Mouse (Mus musculus): ENCODE measurements around the gene Cdkn1a.
"Not testable (repeated sequence)": the region's sequence is repeated elsewhere in the genome, so short reads cannot be mapped to it uniquely, and the experiment has no call there.

Gene Cdkn1a

DNA sequence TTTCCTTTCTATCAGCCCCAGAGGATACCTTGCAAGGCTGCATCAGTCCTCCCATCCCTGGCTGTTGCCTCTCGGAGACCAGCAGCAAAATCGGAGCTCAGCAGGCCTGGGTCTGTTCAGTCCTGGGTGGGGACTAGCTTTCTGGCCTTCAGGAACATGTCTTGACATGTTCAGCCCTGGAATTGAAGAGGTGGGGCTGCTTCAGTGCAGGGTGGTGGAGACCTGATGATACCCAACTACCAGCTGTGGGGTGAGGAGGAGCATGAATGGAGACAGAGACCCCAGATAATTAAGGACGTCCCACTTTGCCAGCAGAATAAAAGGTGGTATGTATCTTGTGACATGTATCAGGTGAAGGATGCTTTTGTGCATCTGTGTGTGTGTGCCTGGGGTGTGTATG, at the start of gene Cdkn1a:
Gene Cdkn1a (plus strand): TSS at position 201 of the 400 bp plus-strand sequence.
- DNase-seq (ENCODE audit: low spot score in 2 of 2), result no peak

DNA sequence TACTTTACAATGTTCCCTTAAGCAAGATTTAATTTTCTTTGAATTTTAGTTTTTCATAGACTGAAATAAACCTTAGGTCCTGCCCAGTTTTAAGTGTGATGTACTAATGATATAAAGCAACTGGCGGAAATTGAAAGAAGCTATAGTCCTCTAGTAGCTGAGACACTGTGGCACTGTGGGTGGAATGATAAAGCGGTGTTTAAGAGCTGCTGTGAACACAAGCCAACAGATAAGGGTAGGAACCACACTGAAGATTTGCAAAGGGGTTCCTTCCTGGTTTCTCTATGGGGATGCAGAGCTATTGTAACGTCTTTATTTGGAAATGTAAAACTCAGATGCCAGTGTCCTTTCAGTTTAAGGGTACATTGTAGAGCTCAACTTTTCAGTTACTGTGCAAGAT, 49.1 kb upstream of the Cdkn1a start:
- not testable (repeated sequence) for DNase-seq (ENCODE audit: low spot score in 2 of 2)

DNA sequence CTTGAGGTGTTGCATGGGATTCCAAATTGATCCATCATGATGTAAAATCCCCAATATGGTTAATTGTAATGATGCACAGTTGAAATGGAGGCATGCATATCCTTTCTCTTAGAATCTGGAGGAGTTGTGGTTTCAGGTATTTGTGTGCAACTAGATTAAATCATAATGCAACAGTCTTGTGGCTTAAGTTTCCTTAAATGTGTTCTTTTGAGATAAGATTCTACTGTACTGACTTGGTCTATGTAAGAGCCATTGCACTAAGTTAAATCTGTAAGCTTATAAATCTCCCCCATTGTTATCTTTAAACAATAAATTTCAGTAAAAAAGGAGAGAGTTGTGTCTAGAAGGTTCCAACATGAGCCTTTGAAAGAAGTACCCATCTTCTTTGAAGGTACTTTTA, 48.2 kb upstream of the Cdkn1a start:
- DNase-seq (ENCODE audit: low spot score in 2 of 2), result no peak

DNA sequence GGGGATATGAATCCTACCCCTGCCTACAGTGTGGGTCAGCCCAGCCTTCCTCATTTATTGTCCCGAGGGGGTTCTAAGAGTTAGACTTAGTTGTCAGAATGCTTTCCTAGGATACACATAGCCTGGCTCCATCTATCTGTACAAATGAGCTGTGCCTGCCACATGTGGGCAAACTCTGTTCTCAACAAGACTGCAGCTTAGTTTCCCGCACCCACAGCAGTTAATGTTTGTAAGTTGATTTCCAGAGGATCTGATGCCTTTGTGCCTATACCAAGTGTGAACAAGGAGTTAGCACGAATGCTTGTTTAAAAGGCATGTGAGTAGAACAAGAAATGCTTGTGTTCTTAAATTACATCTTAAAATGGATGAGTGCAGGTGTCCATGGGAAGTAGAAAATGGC, 47.2 kb upstream of the Cdkn1a start:
- DNase-seq (ENCODE audit: low spot score in 2 of 2), result no peak

DNA sequence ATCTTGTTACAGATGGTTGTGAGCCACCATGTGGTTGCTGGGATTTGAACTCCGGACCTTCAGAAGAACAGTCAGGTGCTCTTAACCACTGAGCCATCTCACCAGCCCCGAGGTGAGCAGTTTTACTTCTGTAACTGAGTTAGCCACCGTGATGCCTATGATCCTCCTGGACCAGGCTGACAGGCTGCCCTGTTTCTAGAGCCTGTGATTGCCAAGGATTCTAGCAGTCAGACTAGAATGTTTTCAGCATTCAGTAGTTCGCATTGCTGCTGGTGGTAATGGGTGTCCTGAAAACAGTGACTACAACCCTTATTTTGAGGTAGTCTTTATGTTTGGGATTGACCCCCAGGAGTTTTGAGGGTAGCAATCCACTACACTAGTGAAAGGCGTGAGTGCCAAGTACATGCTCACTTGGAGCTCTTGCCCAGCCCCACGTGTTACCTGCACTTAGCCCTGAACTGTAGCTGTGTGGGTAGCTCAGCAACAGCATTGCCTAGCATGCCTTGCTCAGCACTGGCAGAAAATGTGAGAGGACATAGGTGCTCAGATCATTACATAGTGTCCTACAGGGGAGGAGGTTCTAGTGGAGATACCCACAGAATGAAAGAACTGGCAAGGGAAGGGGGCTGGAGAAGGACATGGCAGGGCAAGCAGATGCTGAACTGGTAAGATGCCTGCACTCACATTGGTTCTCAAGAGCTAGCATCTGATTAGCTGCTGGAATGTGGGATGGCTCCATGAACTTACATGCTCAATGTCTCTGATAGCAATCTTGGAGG, 46.4 kb upstream of the Cdkn1a start:
- DNase-seq (ENCODE audit: low spot score in 2 of 2), result no peak

DNA sequence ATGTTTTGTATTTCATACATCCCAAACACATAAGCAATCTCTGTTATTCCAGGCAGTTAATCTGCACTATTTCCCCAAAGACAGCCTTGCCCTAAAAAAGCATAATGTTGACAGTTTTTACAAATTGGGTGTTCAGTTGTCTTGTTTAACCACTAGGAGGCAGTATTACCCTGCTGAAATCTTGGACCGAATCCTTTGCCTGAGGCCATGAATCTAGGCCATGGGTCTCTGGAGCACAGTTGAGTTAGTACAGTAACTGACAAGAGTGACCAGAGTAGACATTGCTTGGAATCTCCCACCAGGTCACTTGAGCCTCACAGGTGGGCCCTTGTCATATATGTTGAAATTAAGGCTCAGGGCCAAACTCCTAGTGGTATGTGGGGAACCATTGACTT, 45.9 kb upstream of the Cdkn1a start:
- no peak for DNase-seq (ENCODE audit: low spot score in 2 of 2)

DNA sequence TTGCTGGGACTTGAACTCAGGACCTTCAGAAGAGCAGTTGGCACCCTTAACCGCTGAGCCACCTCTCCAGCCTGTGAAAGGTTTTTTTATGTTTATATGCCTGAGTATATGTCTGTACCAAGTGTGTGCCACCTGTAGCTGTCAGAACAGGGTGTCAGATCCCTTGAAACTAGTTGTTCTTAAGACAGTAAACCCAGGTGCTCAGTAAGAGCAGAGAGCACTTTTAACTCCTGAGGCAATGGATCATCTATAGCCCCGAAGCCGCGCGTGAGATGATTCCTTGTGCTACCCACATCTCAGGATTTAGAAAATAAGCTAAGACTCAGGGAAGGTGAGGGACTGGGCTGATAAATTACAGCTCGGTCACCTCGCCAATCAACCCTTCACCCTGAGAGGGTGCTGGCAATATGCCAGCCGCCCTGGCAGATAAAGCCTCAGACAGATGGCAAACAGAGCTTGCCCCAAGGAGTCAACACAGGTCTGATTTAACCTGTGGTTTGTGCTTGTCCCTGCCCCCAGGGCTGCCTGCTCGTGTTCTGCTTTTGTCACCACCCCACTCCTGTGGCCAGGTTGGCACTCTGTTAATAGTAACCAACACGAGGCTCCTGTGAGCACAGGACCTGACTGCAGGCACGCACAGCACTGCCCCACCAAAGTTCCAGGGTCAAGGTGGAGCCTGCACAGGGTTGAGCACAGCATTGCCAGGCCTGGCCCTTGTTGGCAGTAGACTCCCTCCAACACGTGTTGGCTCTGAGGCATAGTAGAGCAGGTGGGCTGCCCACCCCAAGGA, 44.8 kb upstream of the Cdkn1a start:
- DNase-seq (ENCODE audit: low spot score in 2 of 2), result no peak

DNA sequence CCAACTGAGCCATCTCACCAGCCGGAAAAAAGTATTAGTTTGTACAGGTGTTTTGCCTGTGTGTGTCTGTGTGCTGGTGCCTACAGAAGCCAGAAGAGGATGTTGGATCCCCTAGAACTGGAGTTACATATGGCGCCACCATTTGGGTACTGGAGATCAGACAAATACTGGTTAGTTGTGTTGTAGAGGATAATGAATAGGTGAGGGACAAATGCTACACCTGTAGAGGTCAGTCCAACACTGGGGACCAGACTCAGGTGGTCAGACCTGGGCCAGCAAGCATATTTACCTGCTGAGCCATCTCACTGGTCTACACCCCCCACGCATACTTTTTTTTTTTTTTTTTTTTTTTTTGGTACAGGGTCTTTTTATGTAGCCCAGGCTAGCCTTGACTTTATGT, 43.9 kb upstream of the Cdkn1a start:
- no peak for DNase-seq (ENCODE audit: low spot score in 2 of 2)

DNA sequence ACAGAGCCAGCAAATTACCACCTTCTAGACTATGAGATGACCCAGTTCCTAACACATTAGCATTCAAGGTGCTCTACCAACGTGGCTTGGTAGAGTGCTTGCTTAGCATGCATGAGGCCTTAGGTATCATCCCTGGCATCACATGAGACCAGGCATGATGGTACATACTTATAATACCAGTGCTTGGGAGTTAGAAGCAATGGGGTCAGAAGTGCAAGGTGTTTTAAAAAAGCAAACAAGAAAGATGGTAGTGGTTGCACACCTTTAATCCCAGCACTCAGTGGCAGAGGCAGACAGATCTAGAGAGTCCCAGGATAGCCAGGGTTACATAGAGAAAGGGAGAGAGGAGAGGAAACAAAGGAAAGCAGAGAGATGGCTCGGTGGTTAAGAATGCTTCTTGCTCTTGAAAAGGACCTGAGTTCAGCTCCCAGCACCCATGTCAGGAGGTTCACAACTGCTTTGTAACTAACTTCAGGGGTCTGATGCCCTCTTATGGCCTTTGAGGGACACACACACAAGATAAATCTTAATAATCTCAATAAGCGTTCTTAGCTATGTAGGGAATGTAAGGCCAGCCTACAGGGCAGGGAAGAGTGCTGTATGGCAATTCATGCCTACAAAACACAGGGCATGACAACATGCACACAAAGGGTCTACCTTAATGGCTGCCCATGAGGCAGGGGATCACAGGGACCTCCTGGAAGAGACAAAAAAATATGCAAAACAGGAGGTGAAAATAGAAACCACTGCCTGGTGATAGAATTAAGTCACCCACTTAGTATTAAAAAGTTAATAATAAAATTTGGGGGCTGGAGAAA, 42.9 kb upstream of the Cdkn1a start:
- no peak for DNase-seq (ENCODE audit: low spot score in 2 of 2)

DNA sequence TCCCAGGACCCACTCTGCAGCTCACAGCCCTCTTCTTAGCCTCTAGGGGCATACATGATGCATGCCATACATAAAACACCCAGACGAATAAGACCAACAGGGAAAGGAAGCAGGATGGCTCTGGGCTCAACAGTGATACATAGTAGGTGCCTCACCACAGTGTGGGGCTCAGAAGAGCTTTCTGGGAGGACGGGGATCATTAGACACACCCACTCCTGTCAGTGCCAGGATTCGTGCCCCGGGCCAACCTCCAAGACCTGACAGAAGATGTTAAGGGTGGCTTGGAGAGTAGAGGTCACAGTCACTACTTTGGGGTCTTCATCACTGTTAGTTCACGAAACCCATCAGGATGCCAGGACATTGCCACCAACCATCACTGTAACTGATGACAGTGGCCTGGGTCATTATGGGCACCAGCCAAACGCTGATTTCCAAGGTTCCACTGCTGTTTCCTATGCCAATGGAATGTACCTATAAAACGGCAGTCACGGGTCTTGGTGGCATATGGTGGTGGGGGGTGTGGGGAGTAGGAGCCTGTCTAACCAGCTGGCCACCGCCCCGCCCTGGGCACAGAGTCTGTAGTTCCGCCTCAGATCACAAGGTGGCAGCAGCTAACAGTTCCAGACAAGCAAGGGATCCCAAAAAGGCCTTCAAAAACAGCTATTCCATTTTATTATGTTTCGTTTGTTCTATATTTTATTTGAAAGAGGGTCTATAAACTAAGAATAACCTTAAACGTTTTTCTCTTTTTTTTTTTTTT, 41.8 kb upstream of the Cdkn1a start:
- peak; percentile 91 to 92 for DNase-seq (ENCODE audit: low spot score in 2 of 2)

DNA sequence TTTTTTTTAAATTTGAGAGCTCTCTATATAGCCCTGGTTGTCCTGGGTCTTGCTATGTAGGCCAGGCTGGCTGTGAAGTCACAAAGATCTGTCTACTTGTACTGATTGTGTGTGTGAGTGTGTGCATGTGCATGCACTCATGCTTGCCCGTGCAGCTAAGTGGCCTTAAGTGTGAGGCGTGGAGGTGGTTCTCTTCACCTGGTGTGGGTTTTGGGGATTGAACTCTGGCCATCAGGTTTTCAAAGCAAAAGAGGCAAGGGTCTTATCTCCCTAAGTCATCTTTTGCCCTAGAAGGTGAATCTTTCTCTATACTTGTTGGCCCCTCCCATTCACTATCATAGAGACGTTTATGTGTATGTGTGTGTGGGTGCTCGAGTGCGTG, 41.3 kb upstream of the Cdkn1a start:
- DNase-seq (ENCODE audit: low spot score in 2 of 2), result no peak

DNA sequence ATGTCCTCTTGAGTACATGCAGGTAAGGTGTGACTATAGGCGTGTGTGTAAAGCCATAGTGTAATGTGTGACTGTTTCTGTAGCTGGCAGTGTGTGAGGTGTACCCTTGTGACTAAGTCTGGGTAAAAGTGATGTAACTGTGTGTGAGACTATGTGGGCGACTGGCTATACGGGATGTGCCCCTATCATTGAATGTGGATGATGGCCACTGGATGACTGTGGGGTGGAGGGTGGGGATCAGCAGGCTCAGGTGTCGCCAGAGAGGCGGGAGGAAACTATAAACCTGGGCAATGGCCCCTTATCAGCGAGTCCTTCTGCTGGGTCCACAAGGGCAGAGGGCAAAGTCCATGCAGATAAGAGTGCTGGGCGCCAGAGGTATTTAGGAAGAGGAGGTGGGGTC, 40.9 kb upstream of the Cdkn1a start:
- DNase-seq (ENCODE audit: low spot score in 2 of 2), result no peak

DNA sequence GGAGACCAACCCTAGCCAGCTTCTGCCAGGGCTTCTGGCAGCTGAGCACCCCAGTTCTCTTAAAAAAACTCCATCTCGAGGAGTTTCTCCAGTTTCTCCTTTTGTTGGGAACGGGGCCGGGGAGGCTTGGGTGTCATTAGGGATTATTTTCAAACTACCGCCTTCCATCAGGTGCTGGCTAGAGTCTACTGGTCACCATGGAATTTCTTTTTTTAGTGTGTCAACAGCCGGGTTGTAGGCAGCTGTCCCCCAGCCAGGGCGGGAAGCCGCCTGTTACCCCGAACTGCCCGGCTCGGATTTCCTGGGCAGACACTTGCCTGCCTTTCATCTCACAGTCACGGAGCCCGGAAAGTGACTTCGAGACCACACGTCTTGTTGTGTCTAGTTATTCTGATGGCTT, 40.0 kb upstream of the Cdkn1a start:
- no peak for DNase-seq (ENCODE audit: low spot score in 2 of 2)

DNA sequence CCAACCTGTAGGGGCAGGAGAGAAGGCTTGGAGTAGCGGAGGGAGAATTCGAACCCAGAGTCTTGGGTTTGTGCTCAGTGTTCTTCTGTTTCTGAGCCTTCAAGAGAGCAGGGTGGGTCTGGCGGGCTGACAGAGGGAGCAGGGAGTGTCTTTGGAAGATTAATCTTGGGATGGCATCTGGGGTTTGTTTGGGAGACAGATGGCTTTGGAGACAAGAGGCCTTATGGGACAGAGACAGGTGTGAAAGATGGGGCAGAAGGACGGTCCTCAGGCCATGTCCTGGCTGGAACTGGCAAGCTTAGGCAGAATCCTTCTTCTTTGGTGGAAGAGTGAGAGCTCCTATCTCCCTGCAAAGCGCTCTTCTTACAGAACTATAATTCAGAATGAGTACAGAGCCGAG, 37.7 kb upstream of the Cdkn1a start:
- no peak for DNase-seq (ENCODE audit: low spot score in 2 of 2)

DNA sequence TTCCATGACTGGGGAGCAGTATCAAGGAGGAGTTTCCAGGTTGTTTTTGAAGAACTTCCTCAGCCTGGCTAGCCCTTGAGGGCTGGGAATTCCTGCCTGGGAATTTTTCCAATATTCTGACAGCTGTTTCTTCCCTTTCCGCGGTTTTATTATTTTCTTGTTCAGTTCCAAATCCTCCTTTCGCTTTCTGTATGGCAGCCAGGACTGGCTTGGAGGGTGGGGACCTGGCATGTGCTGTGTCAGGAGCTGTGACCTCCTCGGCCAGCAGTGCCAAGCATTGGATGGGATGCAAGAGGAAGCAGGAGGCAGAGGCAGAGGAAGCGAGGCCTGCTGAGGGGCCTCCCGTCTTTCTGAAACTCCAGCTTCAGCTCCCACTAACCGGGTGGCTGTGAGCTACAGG, 36.9 kb upstream of the Cdkn1a start:
- DNase-seq (ENCODE audit: low spot score in 2 of 2), result no peak

DNA sequence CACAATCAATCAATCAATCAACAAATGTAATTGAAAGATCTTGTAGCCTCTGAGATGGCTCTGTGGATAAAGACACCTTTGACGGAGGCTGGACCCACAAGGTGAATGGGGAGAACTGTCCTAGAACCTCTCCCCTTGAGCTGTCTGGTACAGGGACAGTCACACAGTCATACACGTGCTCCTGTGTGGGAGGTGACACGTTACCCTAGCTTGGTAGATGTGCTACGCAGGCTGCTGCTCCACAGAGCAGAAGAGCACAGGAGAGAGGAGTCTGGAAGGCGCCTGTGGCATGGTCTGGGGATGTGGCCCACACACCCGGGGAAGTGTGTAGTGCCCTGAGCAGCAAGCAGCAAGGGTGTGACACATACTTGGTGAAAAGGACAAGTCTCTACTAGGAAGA, 36.3 kb upstream of the Cdkn1a start:
- no peak for DNase-seq (ENCODE audit: low spot score in 2 of 2)

DNA sequence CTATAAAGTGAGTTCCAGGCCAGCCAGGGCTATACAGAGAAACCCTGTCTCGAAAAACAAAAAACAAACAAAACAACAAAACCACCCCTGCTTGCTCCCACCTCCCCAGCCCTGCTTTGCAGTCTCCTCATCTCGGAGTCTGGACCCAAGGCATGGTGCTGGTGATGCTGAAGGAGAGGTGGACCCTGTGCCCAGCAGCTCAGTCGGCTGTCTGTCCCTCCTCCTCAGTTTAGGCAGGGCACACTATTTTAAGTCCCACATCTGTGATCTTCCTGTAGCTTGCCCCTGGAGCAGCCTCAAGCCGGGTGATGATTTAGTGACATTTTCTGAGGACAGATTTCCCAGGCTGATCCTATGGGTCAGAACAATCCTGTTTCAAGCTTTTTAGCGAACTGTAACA, 35.2 kb upstream of the Cdkn1a start:
- no peak for DNase-seq (ENCODE audit: low spot score in 2 of 2)

DNA sequence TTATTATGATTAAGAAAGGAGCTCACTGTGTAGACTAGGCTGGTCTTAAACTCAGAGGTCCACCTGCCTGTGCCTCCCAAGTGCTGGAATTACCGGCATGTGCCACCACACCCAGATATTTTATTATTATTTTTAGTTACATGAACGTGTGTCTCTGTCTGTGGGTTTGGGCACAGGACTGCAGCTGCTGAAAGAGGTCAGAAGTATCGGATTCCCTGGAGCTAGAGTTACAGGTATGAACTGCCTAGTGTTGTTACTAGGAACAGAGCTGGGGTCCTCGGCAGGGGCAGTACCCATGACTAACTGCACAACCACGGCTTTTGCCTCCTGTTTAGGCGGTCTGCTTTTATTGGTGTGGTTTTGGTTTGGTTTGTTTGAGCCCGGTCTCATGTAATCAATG, 34.6 kb upstream of the Cdkn1a start:
- no peak for DNase-seq (ENCODE audit: low spot score in 2 of 2)

DNA sequence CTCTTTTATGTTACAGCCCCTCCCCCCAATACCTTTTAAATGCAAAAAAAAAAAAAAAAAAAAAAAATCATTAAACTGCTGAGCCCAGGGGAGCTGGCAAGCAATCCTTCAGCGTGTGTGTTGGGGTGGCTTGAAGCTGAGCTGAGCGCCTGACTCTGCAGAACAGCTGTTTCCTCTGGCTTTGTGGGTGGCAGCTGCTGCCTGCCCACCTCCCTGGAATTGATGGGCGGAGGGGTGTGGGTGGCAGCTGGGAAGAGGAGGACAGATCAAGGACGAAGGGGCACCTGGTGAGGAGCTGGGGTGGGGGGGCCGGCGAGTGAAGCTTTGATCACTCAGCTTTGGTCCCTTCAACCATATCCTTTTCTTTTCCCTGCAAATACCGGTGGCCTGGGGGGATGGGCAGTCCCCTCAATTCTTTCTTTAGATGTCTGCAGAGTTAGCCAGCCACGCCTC, 34.1 kb upstream of the Cdkn1a start:
- no peak for DNase-seq (ENCODE audit: low spot score in 2 of 2)

DNA sequence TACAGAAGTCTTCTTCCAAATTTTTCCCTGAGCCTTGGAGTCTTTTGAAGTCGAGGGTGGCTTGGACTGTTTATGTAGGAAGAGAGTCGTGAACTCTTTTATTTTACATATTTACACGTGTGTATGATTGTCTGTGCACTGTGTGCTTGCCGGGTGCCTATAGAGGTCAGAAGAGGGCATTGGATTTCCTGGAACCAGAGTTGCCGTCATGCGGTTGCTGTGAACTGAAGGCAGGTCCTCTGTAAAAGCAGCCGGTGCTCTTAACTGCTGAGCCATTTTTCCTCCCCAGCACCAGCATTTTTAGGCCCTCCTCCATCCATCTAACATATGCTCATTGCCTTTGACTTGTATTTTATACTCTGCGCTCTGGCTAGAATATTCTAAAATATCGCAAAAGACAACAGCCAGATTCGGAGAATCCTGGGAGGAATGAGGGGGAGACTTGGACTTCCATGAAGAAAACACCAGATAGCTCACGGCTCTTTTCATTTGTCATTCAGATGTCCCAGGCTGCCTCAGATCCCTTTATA, 33.4 kb upstream of the Cdkn1a start:
- no peak for DNase-seq (ENCODE audit: low spot score in 2 of 2)

DNA sequence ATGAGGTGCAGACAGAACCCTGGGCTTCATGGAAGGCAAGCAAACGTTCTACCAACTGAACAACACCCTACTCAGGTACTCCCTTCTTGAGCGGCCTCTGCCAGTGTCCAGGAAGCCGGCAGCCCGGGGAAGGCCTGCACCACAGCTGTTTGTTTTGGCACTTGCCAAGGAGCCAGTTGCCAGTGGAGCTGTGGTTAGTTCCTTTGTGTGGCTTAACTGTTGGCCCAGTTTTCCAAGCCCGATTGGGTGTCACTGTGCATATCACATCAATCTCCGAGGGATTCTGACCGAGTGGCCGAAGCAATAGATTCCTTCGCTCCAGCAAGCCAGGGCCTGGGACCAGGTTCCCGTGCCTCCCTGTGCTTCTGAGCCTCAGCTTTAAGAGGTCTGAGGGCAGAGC, 32.8 kb upstream of the Cdkn1a start:
- no peak for DNase-seq (ENCODE audit: low spot score in 2 of 2)
